Mouse (Mus musculus): ENCODE data around the gene Osbpl3. TPM values are rescaled to one million over a fixed set of nuclear protein-coding genes. Genes with fewer than 3 reads are reported as not detected.
"Not testable (repeated sequence)": the region's sequence is repeated elsewhere in the genome, so short reads cannot be mapped to it uniquely, and the experiment has no call there.

Gene Osbpl3
- polyA plus RNA-seq, 1 experiment from 2014 or later, result 14.5 TPM

DNA sequence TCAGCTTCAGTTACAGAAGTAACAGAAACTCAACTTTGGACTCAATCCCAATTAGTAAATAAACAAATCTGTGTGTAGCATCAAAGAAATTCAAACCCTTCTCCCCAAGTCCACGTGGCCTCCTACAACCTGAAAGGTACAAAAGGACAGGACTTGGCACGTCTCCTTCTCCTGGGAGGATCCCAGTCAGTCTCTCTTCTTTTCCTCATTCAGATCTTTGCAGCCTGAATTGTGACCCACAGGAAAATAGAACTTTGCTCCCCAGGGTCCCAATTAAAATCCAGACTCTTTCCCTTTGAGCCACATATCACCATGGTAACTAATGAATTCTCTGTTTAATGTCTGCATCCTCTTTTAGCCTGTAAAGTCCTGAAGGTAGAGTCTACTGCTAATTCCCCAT lies 10.4 kb downstream of the Osbpl3 start:
- no peak overlapping the region for H3K4me3 ChIP-seq (ENCODE audit: low read depth, low read length)
- WGBS, result 34% methylated on average over 2 of the region's 2 CpGs

DNA sequence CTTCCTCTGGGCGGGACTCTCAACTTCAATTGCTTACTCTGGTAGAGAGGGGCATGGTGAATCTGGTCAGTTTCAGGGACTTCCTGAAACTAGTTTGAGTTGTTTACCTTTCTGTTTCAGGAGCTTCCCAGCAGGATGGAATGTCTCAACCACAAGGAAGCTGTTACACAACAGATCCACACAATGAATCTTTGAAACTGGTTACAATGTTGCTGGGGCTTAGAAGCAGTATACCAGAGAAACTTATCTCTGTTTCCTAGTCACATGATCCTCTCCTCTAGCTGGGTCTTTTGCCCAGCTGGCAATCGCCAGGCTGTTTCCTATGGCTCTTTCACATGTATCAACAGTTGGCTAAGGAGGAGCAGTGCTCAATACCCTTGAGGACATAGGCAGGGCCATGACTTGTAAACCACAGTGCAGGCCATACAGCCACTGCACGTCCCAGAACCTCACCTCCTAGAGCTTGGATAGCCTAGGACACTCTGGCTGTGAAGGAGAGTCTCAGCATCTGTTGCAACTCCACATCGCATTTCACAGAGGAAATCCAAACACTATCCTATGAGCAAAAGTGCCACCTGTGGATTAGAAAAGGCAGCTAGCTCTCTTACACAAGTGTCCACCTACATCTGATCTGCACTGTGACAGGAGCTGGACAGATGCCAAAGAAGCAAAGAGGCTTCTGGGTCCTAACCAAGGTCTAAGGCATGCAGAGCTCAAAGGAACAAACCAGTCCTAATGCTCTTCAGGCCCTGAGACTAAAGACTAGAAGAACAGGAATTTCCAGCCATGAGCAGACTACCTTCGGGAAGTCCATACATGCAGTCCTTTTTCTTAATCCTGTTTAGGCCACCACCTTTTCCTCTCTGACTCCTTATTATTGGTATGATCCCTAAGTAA lies 14.8 kb downstream of the Osbpl3 start:
- Histone ChIP-seq H3K27ac (replicated peaks) (peak overlapping the region; percentile 85), H3K4me3 (ENCODE audit: low read depth, low read length) (no peak overlapping the region), H3K9ac (ENCODE audit: low read length) (no peak overlapping the region), H3K27me3 (ENCODE audit: control insufficient read depth, insufficient read depth, low read length) (no peaks in the 10 kb centered on the region), H3K4me2 (replicated peaks; ENCODE audit: low read depth) (no peak overlapping the region), H3K9me3 (ENCODE audit: control insufficient read depth, low read length) (no peaks in the 10 kb centered on the region), H3K36me3 (ENCODE audit: control insufficient read depth, insufficient read depth, low read length) (no peaks in the 10 kb centered on the region), H3K4me1 (replicated peaks; ENCODE audit: control insufficient read depth, insufficient read depth) (no peaks in the 10 kb centered on the region)
- TF ChIP-seq EP300 (optimal IDR thresholded peaks at IDR 0.05) (peak; percentile 85), CTCF (IDR thresholded peaks at IDR 0.05; ENCODE audit: low read depth) (no peak)
- 67% methylated on average over 5 of the region's 5 CpGs for WGBS
- ATAC-seq (ENCODE audit: low FRiP score, low TSS enrichment), result peak; percentile 62
- peak; percentile 54 for DNase-seq (ENCODE audit: low spot score)

More for the DNA sequence above, 10.4 kb downstream of the Osbpl3 start:
- Histone ChIP-seq H3K4me2 (replicated peaks; ENCODE audit: low read depth) (no peak overlapping the region), H3K4me1 (replicated peaks; ENCODE audit: control insufficient read depth, insufficient read depth) (no peaks in the 10 kb centered on the region), H3K27ac (replicated peaks) (no peak overlapping the region), H3K9ac (ENCODE audit: low read length) (no peak overlapping the region), H3K27me3 (ENCODE audit: control insufficient read depth, insufficient read depth, low read length) (no peaks in the 10 kb centered on the region), H3K36me3 (ENCODE audit: control insufficient read depth, insufficient read depth, low read length) (no peaks in the 10 kb centered on the region), H3K9me3 (ENCODE audit: control insufficient read depth, low read length) (no peaks in the 10 kb centered on the region)
- TF ChIP-seq CTCF (IDR thresholded peaks at IDR 0.05; ENCODE audit: low read depth), result no peak
- TF ChIP-seq EP300 (optimal IDR thresholded peaks at IDR 0.05), result no peak
- DNase-seq (ENCODE audit: low spot score), result no peak
- ATAC-seq (ENCODE audit: low FRiP score, low TSS enrichment), result no peak

DNA sequence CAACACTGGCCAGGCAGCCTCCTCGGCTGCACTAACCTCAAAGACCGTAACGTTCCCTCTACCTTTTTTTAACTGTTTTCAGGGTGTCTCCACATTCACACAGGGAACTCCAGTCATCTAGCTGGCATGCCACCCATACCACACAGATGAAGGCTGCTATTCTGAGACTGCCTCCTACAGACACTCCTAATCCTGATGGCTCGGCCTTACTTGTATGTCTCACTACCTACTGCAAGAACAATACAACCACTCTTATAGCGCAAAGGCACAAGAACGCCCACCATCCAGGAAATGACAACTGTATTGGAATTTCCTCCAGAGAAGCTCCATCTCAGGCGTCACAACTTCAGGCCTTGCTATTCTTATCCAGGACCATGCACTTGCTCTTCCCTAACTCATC lies 15.8 kb downstream of the Osbpl3 start:
- H3K27ac ChIP-seq (replicated peaks), result no peak overlapping the region
- TF ChIP-seq EP300 (optimal IDR thresholded peaks at IDR 0.05), result no peak
- TF ChIP-seq CTCF (IDR thresholded peaks at IDR 0.05; ENCODE audit: low read depth), result no peak
- no peak overlapping the region for H3K9ac ChIP-seq (ENCODE audit: low read length)
- no peak overlapping the region for H3K4me3 ChIP-seq (ENCODE audit: low read depth, low read length)
- WGBS, result 91% methylated on average over 7 of the region's 7 CpGs
- no peaks in the 10 kb centered on the region for H3K4me1 ChIP-seq (replicated peaks; ENCODE audit: control insufficient read depth, insufficient read depth)
- H3K4me2 ChIP-seq (replicated peaks; ENCODE audit: low read depth), result no peak overlapping the region
- H3K9me3 ChIP-seq (ENCODE audit: control insufficient read depth, low read length), result no peaks in the 10 kb centered on the region
- H3K27me3 ChIP-seq (ENCODE audit: control insufficient read depth, insufficient read depth, low read length), result no peaks in the 10 kb centered on the region
- DNase-seq (ENCODE audit: low spot score) (no peak), ATAC-seq (ENCODE audit: low FRiP score, low TSS enrichment) (no peak)
- no peaks in the 10 kb centered on the region for H3K36me3 ChIP-seq (ENCODE audit: control insufficient read depth, insufficient read depth, low read length)

DNA sequence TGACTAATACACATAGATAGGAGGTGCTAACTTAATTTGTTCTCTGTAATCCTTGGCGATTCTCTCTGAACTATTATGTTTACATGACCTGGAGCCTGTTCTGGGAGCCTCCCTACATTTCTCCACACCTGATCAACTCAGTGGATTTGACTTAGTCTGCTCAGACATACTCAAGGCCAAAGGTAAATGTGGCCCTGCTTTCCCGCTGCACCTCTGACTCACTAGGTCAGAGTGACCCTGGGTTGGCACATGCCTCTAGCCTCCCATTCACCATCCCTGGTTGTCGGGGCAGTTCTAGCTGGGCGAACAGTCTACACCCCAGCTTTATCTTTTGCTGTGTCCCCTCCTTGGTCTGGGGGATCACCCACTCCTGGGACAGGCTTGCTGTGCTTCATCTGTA lies 17.1 kb downstream of the Osbpl3 start:
- ATAC-seq (ENCODE audit: low FRiP score, low TSS enrichment), result peak; percentile 84

DNA sequence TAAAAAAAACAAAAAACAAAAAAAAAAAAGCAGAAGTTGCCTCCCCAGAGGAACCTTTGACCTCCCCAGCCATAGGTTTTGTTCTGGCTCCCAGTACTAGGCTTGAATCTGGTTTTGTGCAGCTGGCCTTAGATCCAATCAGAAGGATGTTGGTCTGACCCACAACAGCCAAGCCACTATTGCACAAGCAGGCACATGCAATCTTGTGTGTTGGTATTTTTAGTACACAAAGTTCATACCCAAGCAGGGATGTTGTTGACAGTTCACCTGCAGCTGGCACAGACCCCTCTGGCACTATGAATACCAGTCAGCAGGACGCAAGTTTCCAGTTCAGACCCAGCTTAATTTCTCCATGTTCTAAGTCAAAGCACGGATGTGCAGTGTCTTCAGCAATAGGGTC lies 18.2 kb downstream of the Osbpl3 start:
- Histone ChIP-seq H3K27me3 (ENCODE audit: control insufficient read depth, insufficient read depth, low read length) (no peaks in the 10 kb centered on the region), H3K4me3 (ENCODE audit: low read depth, low read length) (no peak overlapping the region), H3K4me1 (replicated peaks; ENCODE audit: control insufficient read depth, insufficient read depth) (no peaks in the 10 kb centered on the region), H3K9ac (ENCODE audit: low read length) (no peak overlapping the region), H3K4me2 (replicated peaks; ENCODE audit: low read depth) (no peak overlapping the region), H3K27ac (replicated peaks) (no peak overlapping the region), H3K36me3 (ENCODE audit: control insufficient read depth, insufficient read depth, low read length) (no peaks in the 10 kb centered on the region), H3K9me3 (ENCODE audit: control insufficient read depth, low read length) (no peaks in the 10 kb centered on the region)
- TF ChIP-seq EP300 (optimal IDR thresholded peaks at IDR 0.05), result no peak
- TF ChIP-seq CTCF (IDR thresholded peaks at IDR 0.05; ENCODE audit: low read depth), result no peak
- no peak for DNase-seq (ENCODE audit: low spot score)
- WGBS, result 92% methylated on average over 2 of the region's 2 CpGs
- no peak for ATAC-seq (ENCODE audit: low FRiP score, low TSS enrichment)

More for the DNA sequence above, 17.1 kb downstream of the Osbpl3 start:
- H3K4me2 ChIP-seq (replicated peaks; ENCODE audit: low read depth); H3K27me3 ChIP-seq (ENCODE audit: control insufficient read depth, insufficient read depth, low read length); H3K36me3 ChIP-seq (ENCODE audit: control insufficient read depth, insufficient read depth, low read length); H3K27ac ChIP-seq (replicated peaks); H3K9me3 ChIP-seq (ENCODE audit: control insufficient read depth, low read length); H3K4me1 ChIP-seq (replicated peaks; ENCODE audit: control insufficient read depth, insufficient read depth); H3K9ac ChIP-seq (ENCODE audit: low read length); H3K4me3 ChIP-seq (ENCODE audit: low read depth, low read length): not testable (repeated sequence)
- WGBS, result 69% methylated on average over 4 of the region's 4 CpGs
- DNase-seq (ENCODE audit: low spot score), result peak; percentile 41

DNA sequence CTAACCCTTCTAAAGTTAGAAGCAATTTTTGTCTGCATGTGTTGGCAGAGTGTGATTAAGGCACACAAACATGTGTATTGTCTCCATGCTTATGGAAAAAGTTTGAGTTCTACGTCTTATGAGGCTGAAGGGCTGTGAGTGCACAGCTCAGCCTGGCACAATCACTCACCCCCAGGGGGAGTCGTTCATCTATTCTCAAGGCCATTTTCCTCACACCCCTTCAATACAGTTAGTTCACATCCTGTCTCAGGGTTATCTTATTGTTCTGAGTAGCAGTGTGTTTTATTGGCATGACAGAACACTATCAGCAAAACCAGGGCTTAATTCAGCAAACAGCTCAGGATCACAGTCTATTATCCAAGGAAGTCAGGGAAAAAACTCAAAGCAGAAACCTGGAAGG lies 19.3 kb downstream of the Osbpl3 start:
- ATAC-seq (ENCODE audit: low FRiP score, low TSS enrichment) (no peak), DNase-seq (ENCODE audit: low spot score) (no peak)
- no peaks in the 10 kb centered on the region for H3K4me1 ChIP-seq (replicated peaks; ENCODE audit: control insufficient read depth, insufficient read depth)
- no peak overlapping the region for H3K4me3 ChIP-seq (ENCODE audit: low read depth, low read length)
- no peaks in the 10 kb centered on the region for H3K9me3 ChIP-seq (ENCODE audit: control insufficient read depth, low read length)
- H3K4me2 ChIP-seq (replicated peaks; ENCODE audit: low read depth), result no peak overlapping the region
- H3K36me3 ChIP-seq (ENCODE audit: control insufficient read depth, insufficient read depth, low read length), result no peaks in the 10 kb centered on the region
- H3K9ac ChIP-seq (ENCODE audit: low read length), result no peak overlapping the region
- H3K27ac ChIP-seq (replicated peaks), result no peak overlapping the region
- TF ChIP-seq CTCF (IDR thresholded peaks at IDR 0.05; ENCODE audit: low read depth) (peak; percentile 40; the same call in 1 of the 2 replicates), EP300 (optimal IDR thresholded peaks at IDR 0.05) (no peak)
- 56% methylated on average over 2 of the region's 2 CpGs for WGBS
- no peaks in the 10 kb centered on the region for H3K27me3 ChIP-seq (ENCODE audit: control insufficient read depth, insufficient read depth, low read length)

All from stomach, postnatal 0 days (tissue).